Mouse (Mus musculus): ENCODE data around the gene Prkaca.

DNA sequence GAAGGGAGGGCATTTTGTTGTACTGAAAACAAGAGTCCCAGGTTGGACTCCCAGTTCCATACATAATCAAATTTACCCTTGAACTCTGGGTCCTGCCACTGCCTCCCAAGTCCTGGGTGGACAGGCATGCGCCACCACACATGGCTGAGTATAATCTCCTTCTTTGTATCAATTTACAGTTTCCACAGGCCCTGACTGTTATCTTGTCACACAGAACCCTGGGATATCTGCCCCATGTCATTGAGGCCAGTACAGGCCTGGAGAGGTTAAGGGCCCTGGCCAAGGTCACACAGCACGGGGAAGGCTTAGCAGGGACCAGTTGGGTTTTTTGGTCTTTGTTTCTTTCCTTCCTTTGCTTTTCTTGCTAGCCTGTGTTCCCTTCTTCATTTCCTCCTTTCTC lies 19.7 kb downstream of the Prkaca start:
- TF ChIP-seq EP300 (optimal IDR thresholded peaks at IDR 0.05) (no peak), CTCF (IDR thresholded peaks at IDR 0.05; ENCODE audit: low read depth) (no peak)

Data from stomach, postnatal 0 days (tissue).